Mouse (Mus musculus) urinary bladder, postnatal 14 days (tissue): ENCODE data around the gene Osbpl7.

Experiments
- DNase-seq: peaks from one replicate; pipeline ENCODE4 v3.0.0; 2021; ENCODE audit warnings: low spot score

The Osbpl7 gene

GRCm38 (mm10) chr11:97050216-97050943, at the start of gene Osbpl7:
TSS of gene Osbpl7 (plus strand) at chr11:97050628.
- DNase-seq: peak; percentile 74

DNA sequence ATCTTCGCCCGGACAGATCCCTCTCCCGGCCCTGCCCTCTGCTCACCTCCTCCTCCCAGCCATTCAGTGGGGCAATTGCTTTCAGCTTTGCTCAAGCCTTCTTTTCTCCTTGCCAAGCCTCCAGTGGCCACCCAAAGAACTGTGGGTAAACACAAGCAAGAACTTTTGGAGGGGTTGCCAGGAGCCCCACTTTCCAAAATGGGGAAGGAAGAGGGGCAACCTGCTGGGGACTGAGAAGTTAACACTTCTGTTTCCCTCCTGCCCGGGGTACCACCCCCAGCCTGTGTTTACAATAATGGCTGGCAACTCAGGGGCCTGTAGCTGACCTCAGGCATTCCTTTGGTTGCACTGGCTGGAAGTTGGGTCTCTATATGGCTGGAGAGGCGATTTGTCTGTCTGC, 47.3 kb upstream of the Osbpl7 start:
- DNase-seq: no peak

GRCm38 (mm10) chr11:97007093-97007794, 43.2 kb upstream of the Osbpl7 start:
- no peak for DNase-seq

DNA sequence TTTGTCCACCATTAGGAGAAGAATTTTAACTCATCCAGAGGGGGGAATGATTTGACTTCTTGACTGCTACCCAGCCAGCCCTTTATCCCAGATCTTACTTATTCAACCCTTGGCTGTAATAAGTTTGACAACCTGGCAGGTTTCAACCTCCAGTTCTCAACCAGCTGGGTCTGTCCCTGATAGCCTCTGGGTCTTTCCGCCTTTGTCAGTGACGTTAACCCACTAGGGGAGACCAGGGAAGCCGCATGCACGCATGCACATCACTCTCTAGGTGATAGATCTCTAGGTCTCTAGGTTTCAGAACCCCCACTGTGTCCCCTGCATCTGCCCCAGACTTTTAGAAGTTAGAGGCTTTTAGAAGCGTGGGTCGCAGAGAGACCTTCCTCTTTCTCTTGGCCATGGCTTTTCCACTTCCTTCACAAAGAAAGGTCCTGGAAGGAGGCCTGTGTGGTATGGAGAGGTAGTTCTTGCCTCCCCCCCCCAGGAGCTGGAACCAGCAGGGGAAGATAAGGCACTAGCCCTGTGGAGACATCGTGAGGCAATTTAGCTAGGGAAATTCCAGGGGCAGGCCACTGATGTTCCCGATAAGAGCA, 41.1 kb upstream of the Osbpl7 start:
- no peak for DNase-seq

GRCm38 (mm10) chr11:97013121-97013670, 37.2 kb upstream of the Osbpl7 start, which contains the start of gene Sp6:
TSS of gene Sp6 (plus strand) at chr11:97013394.
- DNase-seq: no peak

GRCm38 (mm10) chr11:97017696-97018582, 32.5 kb upstream of the Osbpl7 start:
- no peak for DNase-seq

DNA sequence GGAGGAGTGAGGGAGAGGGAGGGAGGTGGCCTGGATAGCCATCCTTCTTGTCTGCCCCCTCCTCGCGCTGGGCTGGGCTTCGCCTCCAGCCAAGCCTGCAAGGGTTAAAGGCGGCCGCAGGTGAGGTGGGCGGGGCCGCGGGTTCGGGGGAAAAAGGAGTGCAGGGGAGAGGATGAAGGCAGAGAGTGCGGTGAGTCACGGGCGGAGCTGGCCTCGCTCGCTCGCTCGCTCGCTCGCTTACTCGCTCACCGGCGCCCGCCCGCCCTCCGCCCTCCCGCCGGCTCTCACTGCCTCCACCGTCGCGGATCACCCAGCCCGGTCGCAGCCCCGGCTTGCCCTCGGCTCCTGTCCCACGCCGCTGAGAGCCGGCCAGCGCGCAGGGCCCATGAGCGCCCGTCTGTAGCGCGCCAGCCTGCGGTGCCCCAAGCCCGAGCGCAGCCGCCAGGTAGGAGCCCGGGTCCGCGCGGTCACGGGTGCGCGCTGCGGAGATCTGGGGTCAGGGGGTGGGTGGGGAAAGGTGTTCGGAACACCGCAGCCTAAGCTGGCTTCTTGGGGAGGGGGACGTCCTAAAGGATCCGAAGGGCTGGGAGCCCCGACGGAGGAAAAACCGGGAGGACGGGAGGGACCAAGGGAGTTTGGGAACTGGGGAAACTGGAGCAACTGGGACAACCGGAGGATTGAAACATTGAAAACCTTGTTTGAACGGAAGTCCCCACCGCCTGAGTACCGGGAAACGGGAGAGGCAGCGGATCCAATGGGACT, 31.7 kb upstream of the Osbpl7 start:
- DNase-seq: peak; percentile 66

DNA sequence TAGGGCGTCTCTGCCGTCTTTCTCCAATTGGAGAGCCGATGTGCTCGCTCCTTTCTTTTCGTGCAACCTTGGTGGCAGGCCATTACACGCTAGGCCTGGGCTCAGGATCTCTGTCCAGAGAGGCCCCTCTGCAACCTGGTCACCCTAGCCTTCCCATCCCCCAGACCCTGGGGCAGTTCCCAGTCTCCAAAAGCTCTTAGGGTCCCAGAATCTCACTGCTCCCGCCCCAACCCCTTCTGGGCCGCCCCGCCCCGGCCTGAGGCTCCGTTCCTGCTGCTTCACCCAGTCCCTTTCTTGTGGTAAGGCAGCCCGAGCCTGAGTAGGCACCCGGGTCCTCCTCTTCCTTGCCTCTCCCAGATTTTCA, 31.1 kb upstream of the Osbpl7 start:
- DNase-seq: no peak

DNA sequence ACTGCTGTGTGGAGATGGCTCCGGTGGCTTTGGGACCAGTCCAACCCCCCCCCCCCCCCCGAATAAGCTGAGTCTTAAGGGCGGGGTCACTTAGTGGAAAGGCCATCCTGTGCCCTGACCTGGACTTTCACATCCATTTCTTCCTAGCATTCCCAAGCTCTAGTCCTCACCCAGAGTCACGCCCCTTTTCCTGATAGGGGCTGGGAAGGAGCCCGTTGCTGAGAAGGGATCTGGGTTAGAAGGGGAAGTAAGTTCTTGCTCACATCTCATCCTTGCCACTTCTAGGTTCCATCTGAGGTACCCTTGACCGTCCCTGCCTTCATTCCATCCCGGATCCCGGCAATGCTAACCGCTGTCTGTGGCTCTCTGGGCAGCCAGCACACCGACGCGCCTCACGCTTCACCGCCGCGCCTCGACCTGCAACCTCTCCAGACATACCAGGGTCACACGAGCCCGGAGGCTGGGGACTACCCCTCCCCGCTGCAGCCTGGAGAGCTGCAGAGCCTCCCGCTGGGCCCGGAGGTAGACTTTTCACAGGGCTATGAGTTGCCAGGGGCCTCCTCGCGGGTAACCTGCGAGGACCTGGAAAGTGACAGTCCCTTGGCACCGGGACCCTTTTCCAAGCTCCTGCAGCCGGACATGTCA, 29.2 kb upstream of the Osbpl7 start:
- no peak for DNase-seq

DNA sequence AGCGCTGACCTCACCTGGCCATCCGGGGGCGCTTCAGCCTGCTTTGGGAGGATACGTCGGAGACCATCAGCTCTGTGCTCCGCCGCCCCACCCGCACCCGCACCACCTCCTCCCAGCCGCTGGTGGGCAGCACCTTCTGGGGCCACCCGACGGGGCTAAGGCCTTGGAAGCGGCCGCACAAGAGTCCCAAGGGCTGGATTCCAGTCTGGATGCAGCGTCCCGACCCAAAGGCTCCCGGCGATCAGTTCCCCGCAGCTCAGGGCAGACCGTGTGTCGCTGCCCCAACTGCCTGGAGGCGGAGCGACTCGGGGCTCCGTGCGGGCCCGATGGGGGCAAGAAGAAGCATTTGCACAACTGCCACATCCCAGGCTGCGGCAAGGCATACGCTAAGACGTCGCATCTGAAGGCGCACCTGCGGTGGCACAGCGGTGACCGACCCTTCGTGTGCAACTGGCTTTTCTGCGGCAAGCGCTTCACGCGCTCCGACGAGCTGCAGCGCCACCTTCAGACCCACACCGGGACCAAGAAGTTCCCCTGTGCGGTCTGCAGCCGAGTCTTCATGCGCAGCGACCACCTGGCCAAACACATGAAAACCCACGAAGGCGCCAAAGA, 28.4 kb upstream of the Osbpl7 start:
- peak; percentile 71 for DNase-seq

GRCm38 (mm10) chr11:97024977-97025376, 25.5 kb upstream of the Osbpl7 start:
- peak; percentile 77 for DNase-seq

DNA sequence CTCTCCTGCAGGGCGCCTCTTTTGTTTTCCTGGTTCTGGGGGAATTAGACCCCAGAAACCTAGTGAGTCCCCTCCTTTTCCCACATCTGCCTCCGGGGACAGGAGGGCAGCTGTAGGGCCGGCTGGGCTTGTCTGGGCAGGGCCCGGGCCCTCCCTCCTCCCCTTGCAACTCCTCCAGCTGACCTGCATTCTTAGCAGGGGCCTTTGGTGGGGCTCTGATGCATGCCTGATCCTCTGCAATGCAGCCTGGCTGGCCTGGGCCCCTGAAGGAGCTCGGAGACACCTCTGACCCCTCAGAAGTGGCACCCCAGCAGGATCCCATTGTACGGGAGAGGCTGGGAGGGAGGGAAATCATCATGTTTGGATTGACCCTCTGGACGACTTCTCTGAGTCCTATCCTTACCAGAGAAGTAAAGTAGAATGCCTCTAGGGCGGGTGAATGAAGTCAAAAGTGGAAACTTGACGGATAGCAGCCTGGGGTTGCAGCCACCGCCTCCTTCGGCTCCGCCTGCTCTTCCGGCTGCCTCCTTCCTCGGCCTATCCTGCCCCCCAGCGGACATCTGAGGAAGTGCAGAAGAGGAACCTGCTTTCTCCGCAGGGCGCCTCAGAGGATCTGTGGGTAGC, 24.6 kb upstream of the Osbpl7 start:
- DNase-seq: peak; percentile 88

DNA sequence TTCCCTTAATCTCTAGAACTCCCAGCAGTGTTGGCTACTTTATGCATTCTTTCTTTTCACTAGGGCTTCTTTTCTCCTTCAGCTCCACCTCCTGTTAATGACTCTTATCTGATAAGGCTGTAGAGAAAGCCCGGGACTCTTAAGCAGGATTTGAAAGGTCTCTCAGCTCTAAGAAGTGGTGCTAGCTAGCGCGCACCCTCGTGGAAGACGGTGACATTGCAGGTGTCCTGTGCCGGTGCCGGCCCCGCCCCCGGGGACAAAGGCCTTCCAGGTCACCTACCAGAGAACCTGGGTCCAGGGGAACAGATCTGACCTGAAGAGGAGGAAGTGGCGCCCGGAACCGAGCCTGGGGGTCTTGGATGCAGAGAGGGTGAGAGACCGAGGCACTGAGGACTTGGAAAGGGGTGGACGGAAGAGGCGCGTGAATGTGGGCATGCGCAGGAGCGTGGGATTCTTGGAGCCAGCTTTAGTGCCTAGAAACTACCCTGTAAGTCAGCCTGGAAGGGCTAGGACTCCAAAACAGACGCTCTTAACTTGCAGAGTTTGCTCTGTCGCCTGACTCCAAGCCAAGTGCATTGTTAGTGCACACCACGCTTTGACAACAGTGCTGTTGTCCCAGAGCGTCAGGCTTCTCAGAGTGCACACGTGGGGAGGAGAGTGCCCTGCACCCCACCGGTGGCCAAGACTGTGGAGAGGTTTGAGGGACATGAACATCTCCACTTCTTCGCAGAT, 20.6 kb upstream of the Osbpl7 start, which contains the start of gene Scrn2:
Gene Scrn2 (plus strand): TSS at position 253 of the 732 bp plus-strand sequence.
- peak; percentile 80 for DNase-seq

DNA sequence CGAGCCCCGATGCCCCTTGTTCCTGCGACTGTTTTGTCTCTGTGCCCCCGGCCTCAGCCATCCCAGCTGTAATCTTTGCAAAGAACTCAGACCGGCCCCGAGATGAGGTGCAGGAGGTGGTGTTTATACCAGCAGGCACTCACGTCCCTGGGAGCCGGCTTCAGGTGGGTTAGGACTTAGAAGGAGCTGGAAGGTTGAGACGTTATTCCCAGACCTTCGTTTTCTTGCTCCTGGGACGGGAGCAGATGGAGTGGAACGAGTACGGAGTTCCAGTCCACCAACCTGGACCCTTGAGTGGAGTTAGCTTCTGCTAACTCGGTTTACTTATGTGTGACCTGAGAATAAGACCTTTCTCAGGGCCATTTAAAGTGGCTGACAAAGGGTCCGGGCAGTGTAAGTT, 20.0 kb upstream of the Osbpl7 start:
- no peak for DNase-seq

GRCm38 (mm10) chr11:97031977-97032376, 18.5 kb upstream of the Osbpl7 start:
- no peak for DNase-seq

DNA sequence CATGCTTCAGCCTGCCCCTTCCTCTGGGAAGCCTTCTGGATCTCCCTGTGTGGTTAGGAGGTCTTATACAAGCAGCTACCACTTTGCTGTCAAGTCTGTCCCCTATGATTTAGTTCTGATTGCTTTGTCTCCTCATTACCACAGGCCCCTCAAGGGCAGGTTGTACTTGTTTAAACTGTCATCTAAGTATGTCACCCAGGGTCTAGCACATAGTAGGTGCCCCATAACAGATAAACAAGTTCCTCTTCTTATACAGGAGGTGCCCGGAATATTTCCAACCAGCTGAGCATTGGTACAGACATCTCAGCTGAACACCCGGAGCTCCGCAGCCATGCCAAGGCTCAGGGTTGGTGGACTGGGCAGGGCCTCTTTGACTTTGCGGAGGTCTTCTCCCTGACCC, 17.9 kb upstream of the Osbpl7 start:
- DNase-seq: no peak

GRCm38 (mm10) chr11:97033781-97034180, 16.6 kb upstream of the Osbpl7 start:
- DNase-seq: no peak

DNA sequence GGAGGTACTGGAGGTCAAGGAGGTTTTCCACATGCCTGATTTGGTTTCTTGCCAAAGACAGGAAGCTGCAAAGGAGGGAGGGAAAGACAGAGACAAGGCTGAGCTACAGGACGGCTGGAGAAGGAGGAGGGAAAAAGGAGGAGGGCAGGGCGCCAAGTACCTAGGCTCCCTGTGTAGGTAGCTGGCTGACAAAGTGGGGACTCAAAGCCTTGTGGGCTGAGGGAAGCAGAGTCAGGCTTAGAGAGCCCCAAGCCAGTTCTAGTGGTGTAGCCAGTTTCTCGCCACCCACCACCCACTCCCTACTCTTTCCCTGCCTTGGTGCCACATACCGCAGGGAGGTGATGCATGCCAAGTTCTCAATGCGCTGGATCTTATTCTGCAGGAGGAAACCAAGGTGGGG, 14.3 kb upstream of the Osbpl7 start:
- DNase-seq: no peak

DNA sequence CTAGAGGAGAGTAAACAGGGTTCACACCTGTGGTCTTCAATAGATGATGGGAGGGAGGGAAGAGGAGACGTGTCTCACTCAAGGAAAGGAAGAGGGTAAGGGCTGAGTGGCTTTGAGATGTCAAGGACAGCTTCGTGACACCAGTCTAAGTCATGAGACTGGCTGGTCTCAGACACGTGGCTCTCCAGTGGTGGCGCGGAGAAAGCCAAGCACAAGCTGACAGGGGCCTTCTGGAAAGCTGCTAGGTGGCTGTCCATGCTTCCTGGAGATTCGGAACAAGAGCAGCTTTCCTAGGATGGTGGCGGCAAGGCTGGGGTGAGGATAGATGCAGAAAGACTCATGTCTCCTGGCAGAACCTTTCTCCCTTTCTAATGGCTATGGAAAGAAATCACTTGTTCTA, 11.5 kb upstream of the Osbpl7 start:
- DNase-seq: no peak
